Mouse (Mus musculus): Measurements from ENCODE around the gene Sstr4. TPM values are rescaled to one million over a fixed set of nuclear protein-coding genes. Genes with fewer than 3 reads are reported as not detected.

Sstr4 gene
- total RNA-seq, 2 experiments from 2014 or later, result 74.0 to 81.6 TPM

DNA sequence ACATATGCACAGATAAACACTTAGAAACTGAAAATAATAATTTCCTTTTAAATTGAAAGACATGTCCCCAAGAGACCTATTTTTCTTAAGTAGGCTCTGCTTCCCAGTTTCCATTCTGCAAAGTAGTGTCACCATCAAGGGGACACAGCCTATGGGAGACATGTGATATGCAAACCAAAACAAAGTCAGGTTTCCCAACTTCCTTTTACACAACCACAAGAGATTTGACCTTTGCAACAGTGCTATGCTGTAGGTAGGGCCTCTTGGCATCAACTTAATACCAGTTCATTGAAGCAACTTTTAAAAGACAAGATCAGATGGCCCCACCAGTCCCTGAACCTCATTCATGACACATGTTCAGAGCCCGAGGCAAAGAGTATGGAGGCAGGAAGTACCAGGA is 2.0 kb upstream of the Sstr4 start:
- DNase-seq (ENCODE audit: extremely low spot score in 1 of 2, low spot score in 1 of 2), result no peak

DNA sequence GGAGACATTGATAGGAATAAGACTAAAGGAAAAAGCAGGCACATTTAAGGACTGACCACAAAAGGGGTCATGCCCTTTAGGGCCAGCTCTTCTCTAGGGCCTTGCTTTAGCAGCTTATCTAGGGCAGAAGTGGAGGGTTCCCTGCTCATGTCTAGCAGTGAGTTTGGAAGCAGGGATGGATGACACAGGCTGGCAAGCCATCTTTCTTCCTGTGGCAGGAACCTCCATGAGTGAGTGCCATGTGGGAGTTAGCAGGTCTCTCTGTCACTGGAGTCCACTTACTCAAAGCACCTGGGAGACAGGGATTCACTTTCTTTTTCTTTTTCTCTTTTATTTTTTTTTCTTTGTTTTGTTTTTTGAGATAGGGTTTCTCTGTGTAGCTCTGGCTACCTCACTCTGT is 1.3 kb upstream of the Sstr4 start:
- DNase-seq (ENCODE audit: extremely low spot score in 1 of 2, low spot score in 1 of 2), result no peak

DNA sequence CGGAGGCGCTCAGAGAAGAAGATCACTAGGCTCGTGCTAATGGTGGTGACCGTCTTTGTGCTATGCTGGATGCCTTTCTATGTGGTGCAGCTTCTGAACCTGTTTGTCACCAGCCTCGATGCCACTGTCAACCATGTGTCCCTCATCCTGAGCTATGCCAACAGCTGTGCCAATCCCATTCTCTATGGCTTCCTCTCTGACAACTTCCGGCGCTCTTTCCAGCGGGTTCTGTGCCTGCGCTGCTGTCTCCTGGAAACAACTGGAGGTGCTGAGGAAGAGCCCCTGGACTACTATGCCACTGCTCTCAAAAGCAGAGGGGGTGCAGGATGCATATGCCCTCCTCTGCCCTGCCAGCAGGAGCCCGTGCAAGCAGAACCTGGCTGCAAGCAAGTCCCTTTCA is 1.1 kb downstream of the Sstr4 start:
- DNase-seq (ENCODE audit: extremely low spot score in 1 of 2, low spot score in 1 of 2), result no peak

DNA sequence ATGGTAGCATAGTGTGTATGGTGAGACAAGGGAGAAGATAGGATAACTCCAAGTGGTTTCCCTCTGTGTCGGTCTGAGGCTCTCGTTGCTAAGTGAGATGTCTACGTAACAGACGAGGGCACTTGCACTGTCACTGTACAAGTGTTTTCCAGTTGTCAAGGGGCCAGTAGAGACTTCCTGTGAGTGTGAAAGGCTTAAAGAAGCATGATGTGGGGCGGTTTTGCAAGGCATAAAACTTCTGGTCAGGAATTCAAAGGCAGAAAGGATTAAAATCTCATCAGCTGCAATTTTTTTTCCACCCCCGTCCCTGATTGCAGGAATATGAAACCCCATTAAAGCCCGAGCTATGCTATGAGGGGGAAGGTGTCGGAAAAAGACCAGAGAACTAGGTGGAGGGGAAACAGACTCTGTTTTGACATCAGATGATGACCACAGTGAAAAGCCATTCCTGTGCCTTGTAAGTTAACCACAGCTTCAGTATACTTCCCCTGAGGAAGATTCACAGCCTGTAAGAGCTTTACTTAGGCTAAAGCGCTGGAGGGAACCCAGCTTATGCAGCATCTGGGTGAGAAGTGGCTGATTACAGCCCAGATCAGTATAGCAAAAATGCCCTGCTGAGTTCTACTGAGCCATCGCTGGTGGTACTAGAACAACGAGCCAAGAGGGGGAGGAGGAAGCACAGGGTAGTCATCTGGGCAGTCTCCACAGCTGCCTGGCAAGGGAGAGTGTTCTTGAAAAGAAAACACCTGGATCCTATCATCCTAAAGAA is 2.1 kb downstream of the Sstr4 start:
- DNase-seq (ENCODE audit: extremely low spot score in 1 of 2, low spot score in 1 of 2), result no peak

DNA sequence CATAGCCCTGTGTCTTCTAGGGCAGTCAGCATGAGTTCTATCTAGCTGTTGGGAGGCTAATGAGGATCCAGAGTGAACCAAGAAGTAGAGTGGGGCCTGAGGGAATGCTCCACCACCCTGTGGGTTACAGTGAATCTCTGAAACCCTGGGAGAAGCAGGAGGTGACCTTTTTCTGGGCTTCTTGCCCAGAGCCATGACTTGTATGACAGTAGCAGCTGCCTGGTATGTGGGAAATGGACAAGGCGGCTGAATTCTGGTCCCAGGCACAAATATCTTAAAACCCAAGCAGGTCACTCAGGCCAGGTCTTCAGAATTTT is 2.6 kb downstream of the Sstr4 start:
- DNase-seq (ENCODE audit: extremely low spot score in 1 of 2, low spot score in 1 of 2), result no peak

DNA sequence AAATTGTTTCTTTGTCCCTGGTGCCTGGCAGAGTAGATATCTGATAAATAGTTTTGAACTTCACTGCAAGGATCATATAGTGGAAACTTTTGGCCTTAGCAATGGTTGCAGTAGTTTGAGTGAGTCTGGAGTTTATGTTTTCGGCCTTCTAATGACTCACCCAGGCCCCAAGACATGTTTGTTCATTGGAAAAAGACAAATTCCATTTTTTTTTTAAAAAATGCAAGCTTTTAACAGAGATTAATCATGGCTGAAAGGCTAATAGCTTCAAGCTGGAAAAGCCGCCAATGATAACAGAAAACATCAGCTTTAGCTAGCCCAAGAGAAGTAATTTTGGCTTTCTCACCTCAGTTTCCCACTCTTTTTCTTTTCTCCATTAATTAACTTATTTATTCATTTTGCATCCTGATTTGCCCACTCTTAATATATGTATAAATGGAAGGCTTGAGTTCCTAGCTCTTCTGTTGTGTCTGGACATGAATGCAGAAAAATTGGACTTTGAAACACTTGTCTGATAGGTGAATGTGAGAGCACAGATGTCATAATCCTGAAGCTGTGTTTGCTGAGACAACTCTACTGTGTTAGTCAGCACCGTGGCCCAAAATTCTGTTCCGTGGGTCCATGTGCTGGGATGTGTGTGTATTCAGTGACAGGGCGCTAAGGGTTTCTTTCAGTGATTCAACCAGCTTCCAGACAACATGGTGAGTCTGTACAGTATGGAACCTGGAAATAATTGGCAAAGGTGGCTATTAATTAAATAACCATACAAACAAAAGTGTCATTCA is 3.9 kb downstream of the Sstr4 start:
- DNase-seq (ENCODE audit: extremely low spot score in 1 of 2, low spot score in 1 of 2), result no peak

DNA sequence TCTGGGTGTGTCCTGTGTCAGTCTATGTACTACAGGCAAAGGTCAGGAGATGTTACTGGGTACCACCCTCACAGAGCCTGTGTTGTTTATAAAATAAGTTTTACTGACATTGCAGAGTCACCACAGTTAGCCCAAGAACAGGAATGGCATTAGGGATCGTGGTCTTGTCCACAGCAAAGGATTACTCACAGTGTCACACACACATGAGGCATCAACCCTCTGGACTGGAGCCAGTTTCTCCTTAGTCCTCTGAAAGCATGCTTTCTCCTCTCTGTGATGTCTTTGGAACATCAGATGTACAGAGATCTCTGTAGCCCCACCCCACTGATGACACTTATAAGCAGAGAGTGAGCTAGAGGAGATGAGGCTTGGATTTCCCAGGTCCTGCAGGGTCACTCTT is 7.1 kb downstream of the Sstr4 start:
- no peak for DNase-seq (ENCODE audit: extremely low spot score in 1 of 2, low spot score in 1 of 2)

DNA sequence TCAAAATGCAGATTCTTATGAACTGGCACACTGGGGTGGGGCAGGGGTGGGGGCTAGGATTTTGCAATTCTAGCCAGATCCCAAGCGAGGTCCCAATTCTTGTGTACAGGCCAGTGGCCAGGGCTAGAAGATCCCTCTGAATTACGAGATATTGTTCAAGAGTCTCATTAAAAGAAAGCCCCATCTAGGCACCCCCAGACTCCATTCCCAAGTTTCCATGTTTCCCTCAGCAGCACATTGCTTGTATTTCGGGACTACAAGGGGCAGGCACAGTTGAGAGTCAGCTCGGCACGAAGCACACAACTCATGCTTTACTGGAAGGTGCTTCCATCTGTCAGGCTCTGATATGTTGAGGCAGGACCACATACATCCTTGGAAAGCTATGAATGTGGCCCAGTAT is 9.8 kb downstream of the Sstr4 start:
- DNase-seq (ENCODE audit: extremely low spot score in 1 of 2, low spot score in 1 of 2), result no peak

DNA sequence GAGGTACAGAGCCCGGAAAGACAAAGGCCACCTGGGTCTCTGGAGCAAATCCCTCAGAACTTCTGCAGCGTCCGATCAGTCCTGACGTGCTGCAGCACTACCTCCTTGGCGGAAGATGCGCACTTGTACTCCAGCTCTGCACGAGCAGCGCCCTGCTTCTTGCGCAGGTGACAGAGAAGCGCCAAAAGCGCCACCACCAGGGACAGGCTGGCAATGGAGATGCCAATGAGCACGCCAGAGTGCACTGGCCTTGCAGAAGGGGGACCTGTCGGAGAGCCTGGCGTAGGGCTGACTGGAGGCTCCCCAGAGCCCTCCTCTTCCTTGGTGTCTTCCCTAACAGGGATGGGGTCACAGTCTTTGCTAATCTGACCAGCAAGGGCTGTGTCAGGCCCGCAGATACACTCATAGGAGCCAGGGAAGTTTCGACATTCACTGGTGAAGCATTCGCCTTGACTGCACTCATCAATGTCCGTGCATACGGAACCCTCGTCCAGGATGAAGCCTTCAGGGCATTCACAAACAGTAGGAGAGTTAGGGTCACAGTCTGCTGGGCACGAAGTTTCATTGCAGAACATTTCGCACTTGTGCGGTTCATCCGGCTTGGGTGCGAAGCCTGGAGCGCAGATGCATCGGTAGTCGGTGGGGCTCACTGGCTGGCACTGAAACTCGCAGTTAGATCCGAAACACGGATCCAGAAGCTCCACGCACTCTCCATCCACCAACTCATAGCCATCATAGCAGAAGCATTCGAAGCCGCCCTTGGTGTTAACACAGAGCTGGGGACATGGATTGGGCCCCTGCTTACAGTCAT is 11.2 kb downstream of the Sstr4 start:
- DNase-seq (ENCODE audit: extremely low spot score in 1 of 2, low spot score in 1 of 2), result peak in 1 of 2 experiments; percentile 21

DNA sequence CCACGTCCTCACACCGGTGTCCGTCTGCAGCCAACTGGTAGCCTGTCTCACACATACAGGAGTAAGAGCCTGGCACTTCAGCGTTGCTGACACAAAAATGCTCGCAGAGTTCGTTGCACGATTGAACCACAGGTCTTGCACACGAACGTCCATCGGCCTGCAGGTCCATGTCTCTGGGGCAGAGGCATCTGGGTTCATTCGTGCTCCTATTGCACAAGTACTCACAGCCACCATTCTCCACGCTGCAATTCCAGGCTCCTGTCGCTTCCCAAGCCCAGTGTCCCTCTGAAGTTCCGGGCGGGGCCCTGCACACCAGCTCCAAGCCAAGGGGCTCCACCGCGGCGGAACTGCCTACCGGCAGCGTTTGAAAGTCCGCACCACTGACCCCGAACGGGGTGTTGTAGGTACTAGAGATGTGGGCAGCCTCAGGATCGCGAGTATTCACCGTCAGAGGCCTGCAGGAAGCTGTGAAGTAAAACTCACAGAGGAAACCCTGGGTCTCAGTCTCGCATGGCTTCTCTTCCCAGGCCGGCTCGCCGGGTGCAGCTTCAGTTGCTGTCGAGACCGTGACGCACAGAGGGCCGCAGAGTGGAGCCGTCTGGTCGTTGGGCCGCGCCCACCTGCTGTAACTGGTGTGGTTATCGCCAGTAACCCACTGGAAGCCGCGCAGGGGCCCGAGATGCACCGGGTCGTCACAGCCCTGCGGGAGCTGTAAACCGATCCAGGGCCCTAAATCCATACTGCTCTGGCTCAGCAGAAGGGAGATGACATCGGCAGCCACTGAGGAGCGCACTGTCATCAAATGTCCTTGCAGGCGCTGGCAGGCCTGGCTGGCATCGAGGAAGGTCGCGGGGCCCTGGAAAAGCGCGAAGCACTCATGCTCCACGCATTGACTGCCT is 12.1 kb downstream of the Sstr4 start:
- no peak for DNase-seq (ENCODE audit: extremely low spot score in 1 of 2, low spot score in 1 of 2)

DNA sequence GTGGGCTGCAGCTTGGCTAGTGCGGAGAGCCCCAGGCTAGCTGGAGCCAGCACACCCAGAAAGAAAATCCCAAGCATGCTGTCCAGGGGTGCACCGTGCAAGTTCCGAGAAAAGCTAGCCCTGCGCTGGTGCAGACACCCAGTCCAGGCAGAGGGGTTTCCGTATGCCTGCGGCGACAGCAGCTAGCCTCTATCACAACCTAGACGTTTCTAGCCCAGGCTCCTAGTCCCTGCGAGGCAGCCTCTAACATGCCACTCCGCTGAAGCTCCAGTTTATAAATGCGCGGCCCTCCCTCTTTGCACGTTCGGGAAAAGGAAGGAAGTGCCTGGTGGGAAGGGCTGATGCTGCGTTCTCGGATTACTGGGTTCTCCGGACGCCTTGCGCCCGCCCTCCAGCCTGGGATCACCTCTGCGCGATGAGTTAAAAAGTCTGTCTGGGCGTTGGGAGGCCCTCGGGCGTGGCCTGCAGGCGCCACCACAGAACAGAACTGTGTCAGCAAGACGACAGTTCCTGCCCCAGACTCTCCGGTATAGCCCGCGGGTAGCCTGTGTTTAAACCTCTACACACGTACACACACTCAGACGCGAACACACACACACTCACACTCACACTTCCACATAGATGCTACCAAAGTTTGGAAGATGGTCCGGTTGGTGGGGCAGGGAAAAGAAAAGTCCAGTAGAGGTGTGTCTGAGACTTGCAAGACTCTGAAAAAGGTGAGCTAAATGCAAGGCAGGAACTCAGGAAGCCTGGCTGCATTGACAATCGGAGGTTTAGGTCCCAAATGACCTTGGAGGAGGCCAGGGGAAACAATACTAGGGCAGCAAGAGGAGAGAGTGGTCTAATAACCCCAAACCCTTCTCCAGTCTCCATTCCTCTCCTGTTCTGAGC is 13.0 kb downstream of the Sstr4 start, which contains the start of gene Thbd:
TSS of gene Thbd (minus strand) at position 319 of the 891 bp plus-strand sequence.
- no peak for DNase-seq (ENCODE audit: extremely low spot score in 1 of 2, low spot score in 1 of 2)

DNA sequence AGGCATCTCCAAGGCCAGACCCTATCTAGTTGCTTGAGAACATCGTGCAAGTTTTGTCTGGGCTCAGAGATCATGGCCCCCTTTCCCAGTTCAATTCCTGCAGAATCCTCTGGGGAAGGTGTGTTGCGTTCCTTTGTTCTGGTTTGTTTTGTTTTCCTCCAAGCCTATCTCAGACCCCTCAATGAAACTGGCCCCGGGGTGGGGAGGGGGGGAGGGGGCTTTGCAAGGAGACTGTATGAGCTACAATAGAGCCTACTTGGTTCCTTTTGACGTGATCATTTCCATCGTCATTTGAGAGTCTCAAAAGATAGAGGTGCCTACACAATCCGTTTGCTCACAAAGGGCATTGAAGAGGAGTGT is 13.6 kb downstream of the Sstr4 start:
- no peak for DNase-seq (ENCODE audit: extremely low spot score in 1 of 2, low spot score in 1 of 2)

DNA sequence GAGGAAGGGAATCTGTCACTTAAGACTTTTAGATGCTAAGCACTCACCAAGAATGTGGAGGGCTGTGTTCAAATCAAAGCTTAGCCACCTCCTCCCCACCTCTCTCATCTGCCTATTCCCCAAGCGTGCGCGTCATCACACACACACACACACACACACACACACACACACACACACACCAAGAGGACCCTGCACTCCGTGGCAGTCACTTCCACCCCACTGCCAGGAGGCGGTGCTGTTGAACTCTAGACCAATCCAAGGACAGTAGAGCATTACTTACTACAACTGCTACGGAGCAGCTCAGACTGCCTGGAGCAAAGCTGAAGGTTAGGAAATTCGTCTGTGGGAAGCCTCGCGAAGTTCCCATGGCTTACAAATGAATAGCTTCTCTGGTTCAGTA is 14.0 kb downstream of the Sstr4 start:
- DNase-seq (ENCODE audit: extremely low spot score in 1 of 2, low spot score in 1 of 2), result peak; percentile 51 to 69

DNA sequence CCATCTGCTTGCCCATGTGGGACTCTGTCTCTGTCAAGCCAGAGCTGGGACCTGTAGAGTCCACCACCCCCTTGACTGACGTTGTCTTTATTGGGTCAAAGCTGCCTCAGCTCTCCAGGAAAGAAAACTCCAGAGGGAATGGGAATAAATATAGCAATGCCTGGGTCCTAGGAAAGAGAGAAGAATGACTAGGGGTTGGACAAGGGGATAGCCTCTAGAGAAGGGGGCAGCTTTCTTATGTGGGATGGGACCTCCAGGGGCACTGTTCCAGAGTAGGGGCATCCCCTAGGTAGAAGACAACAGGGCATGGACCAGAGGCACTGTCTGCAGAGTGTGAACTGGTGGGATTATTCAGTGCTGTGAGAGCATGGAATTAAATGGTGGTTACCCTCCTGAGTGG is 14.7 kb downstream of the Sstr4 start:
- DNase-seq (ENCODE audit: extremely low spot score in 1 of 2, low spot score in 1 of 2), result no peak

DNA sequence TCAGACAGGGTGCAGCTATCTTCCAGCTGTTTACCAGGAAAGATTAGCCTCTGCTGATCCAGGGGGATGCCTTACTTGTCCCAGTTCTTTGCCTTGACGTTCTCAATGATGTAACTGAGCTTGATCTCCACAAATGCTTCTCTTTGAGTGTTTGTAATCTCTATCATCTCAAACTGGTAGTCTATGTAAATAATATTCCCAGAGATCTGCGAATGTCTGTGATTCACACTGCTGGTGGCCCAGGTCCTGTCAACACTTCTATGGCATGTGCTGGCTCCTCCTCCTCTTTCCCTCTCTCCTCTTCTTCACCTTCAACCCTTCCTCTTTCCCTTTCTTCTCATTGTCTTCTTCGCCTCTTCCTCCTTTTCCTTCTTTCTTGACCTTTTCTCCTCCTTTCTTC is 24.0 kb downstream of the Sstr4 start:
- no peak for DNase-seq (ENCODE audit: extremely low spot score in 1 of 2, low spot score in 1 of 2)

DNA sequence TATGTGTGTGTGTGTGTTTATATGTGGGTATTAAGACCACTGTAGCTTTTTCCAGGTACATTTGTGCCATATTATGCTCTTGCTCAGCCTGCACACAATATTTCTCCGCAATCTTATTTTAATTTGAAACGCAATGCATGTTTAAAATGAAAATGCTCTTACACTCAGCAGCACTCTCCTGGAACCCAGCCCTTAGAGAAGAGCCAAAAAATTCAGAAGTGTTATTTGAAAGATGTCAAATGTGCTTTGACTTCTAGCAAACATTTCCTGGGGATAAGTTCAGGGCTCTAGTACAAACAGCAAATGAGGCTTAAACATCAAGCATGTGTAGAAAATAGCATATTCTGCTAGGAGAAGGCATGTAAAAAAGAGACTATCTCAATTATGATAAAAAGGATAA is 24.6 kb downstream of the Sstr4 start:
- no peak for DNase-seq (ENCODE audit: extremely low spot score in 1 of 2, low spot score in 1 of 2)

DNA sequence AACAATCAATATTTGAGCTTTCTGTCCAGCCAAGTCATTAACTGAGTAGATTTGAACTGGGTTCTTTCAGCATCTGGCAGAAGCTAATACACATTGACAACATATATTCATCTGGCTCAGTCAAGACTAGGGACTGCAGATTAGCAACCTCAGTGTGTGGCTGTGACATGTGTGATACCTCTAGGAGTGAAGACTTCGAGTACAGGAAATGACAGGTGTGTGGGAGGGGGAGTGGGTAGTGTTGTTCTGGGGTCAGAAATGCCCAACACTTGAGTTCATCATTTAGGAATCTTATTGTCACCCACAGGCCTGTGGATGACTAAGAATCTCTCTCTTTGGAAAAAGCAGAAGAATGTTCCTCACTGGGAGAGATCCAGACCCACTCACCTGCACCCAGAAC is 26.0 kb downstream of the Sstr4 start:
- DNase-seq (ENCODE audit: extremely low spot score in 1 of 2, low spot score in 1 of 2), result no peak

DNA sequence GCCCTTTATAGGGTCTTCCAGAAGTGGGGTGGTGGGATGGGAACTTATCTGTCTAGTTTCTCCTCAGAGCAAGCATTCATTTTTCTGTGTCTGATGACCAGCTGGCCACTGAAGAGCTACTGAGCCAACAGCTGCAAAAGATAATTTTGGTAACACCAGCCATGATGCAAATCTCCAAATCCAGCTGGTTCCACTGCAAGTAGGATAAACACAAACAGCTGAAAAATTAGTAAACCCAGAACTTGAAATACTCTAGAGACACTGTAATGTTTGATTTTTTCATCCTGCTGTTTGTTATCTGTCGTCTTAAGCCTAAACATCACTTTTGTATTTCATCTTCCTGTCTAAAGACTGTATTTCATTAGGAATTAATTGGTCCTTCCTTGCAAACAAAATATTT is 26.6 kb downstream of the Sstr4 start:
- DNase-seq (ENCODE audit: extremely low spot score in 1 of 2, low spot score in 1 of 2), result no peak

DNA sequence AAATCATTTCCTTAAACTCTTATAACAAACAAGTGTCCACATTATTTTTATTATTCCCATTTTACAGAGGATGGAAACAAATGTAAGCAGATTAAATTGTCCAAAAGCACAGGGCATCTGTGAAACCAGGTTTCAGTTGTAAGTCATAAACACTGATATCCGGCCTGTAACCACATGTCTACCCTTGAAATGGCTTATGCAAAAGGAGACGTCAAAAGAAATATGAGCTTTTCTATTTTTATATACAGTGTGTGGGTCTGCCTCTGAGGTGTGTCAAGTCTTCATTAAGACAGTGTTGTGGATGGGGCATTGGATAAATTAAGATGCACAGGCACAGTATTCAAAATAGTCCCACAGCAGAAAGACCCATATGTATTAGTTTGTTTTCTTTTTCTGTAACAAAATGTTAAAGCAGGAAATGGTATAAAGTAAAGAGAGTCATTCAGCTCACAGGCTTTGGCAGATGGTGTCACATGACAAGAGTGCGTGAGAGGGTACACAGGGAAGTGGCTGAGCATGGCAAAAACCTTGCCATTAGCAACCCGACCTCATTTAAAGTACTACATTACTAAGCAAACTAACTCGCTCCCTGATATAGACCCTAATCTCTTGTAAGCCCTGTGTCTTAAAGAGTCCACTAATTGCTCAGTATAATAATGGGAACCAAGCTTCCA is 30.7 kb downstream of the Sstr4 start:
- no peak for DNase-seq (ENCODE audit: extremely low spot score in 1 of 2, low spot score in 1 of 2)
